18 mouse cellular contexts compared by ENCODE assay signal in genomic region chr13:103303826-103304225, GRCm38 (mm10).
"Had no signal": no experiment of that assay in that cellular context is flagged by ENCODE, and none has a peak within 500 bp of the region (broad histone marks: within the 10 kb centered on the region; RNA-seq: fewer than 3 reads in every experiment).

No protein-coding gene starts in this region.

- H3K4me3 ChIP-seq: layer of hippocampus, adult 2 months; limb, embryonic 10.5 days; limb, embryonic 13.5 days; liver, embryonic 12.5 days; liver, embryonic 15.5 days; lung, embryonic 15.5 days; megakaryocyte, embryonic 14.5 days; midbrain, embryonic 10.5 days; midbrain, embryonic 13.5 days; stomach, embryonic 15.5 days had no signal

- H3K4me1 ChIP-seq: liver, embryonic 12.5 days; liver, embryonic 15.5 days; lung, embryonic 15.5 days; midbrain, embryonic 13.5 days; stomach, embryonic 15.5 days had no signal

- H3K9ac ChIP-seq: limb, embryonic 13.5 days; liver, embryonic 12.5 days; liver, embryonic 15.5 days; lung, embryonic 15.5 days; midbrain, embryonic 13.5 days; stomach, embryonic 15.5 days had no signal

- H3K9me3 ChIP-seq: limb, embryonic 10.5 days; limb, embryonic 13.5 days; liver, embryonic 12.5 days; liver, embryonic 15.5 days; lung, embryonic 15.5 days; megakaryocyte, embryonic 14.5 days; midbrain, embryonic 10.5 days; midbrain, embryonic 13.5 days; stomach, embryonic 15.5 days had no signal

- H3K36me3 ChIP-seq: limb, embryonic 10.5 days; limb, embryonic 13.5 days; liver, embryonic 12.5 days; liver, embryonic 15.5 days; lung, embryonic 15.5 days; midbrain, embryonic 10.5 days; midbrain, embryonic 13.5 days; stomach, embryonic 15.5 days had no signal

- H3K27ac ChIP-seq: layer of hippocampus, adult 2 months; limb, embryonic 10.5 days; limb, embryonic 13.5 days; liver, embryonic 12.5 days; liver, embryonic 15.5 days; lung, embryonic 15.5 days; midbrain, embryonic 10.5 days; midbrain, embryonic 13.5 days; stomach, embryonic 15.5 days had no signal

- ATAC-seq: inflammation-experienced regulatory T-cells, adult 6 months; liver, embryonic 12.5 days; midbrain, embryonic 13.5 days; midbrain, embryonic 16.5 days had no signal

- DNase-seq: kidney, adult 11 months; layer of hippocampus, adult 9-11 months; liver; right cerebral cortex, postnatal 25 days; spleen, adult 18-20 months; thymus, postnatal 25 days had no signal

- H3K27me3 ChIP-seq: limb, embryonic 13.5 days; liver, embryonic 12.5 days; liver, embryonic 15.5 days; lung, embryonic 15.5 days; midbrain, embryonic 13.5 days; stomach, embryonic 15.5 days had no signal

- H3K4me2 ChIP-seq: limb, embryonic 13.5 days; liver, embryonic 12.5 days; liver, embryonic 15.5 days; lung, embryonic 15.5 days; midbrain, embryonic 13.5 days; stomach, embryonic 15.5 days had no signal
